Mouse (Mus musculus): Measurements from ENCODE around the gene Ranbp17.

DNA sequence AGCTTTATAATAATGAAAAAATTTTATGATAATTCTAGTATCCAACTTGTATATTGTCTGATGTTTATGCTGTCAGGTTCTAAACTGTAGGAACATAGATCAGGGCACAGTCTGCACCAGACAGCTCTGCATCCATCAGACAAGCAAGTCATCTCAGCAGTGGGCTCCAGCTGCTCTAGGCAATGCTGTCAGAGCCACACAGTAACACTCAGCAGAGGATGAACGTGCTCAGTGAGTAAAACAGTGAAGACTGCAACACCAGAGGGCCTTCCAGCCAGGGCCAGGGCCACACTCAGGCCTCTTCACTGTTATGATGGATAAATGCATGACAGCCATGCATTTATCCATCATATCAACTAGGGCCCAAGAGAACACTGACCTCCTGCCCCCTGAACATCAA lies 114.2 kb downstream of the Ranbp17 start:
- TF ChIP-seq EP300 (optimal IDR thresholded peaks at IDR 0.05) (no peak), CTCF (IDR thresholded peaks at IDR 0.05; ENCODE audit: low read depth) (no peak)

All from stomach, postnatal 0 days (tissue).